Mouse (Mus musculus): Measurements from ENCODE around the gene Cpsf3.

DNA sequence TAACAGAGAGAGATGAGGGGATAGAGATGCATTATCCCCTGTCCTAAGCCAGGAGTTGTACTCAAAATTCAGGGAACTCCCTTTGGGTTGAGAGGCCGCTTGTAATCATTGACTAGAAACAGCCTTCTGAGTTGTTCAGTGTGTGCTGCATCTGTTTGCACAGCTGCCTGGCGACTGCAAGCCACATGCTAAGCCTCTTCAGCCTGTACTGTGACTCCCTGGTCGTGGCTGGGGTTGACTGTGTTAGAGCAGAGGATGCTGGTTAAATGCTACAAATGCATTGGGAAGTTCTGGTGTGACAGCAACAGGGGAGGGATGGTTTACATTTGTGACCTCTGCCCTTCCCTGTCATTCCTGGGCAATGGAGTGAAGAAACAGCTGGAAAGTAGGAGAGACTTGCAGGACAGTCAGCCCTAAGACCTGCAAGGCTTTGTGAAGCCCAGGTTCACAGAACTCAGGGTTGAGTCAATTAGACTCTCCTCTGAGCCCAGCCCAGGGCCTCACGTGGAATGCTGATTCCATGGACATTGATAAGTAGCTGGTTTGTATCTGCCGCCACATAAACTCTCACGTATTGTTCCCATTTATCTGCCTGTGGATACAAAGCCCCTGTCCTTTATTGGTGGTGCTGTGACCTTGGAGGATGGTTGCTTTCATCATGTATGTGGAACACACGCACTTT lies 37.3 kb upstream of the Cpsf3 start:
- TF ChIP-seq CTCF (IDR thresholded peaks at IDR 0.05; ENCODE audit: low read depth), result no peak
- TF ChIP-seq EP300 (IDR thresholded peaks at IDR 0.05; ENCODE audit: low read depth), result no peak
